Mouse (Mus musculus) CH12.LX (cell line): ENCODE measurements around the gene Gm5148. TPM values are rescaled to one million over a fixed set of nuclear protein-coding genes. Genes with fewer than 3 reads are reported as not detected.

ENCODE experiments used
- DNase-seq: peaks from one replicate; pipeline ENCODE4 v3.0.0-alpha.2; 2013; ENCODE audit errors: extremely low read depth
- H3K27ac ChIP-seq: 2 replicates; pipeline ENCODE4 v1.5.1; 2012; ENCODE audit warnings: low read depth, mild to moderate bottlenecking, control low read depth, moderate library complexity; ENCODE audit not compliant: insufficient read depth
- H3K27me3 ChIP-seq: replicated peaks from 2 replicates; pipeline ENCODE3; 2012; ENCODE audit warnings: inconsistent platforms
- H3K36me3 ChIP-seq, 2 experiments: replicated peaks in 1 of 2; 2 replicates each; pipeline versions ENCODE3 to v1.6.1; 2012; ENCODE audit warnings: inconsistent platforms in 1 of 2, low read length in 1 of 2, mild to moderate bottlenecking in 1 of 2, mixed read lengths in 1 of 2, moderate library complexity in 1 of 2; ENCODE audit not compliant: control insufficient read depth in 1 of 2, insufficient read depth in 1 of 2
- H3K4me1 ChIP-seq, 2 experiments: 2 replicates each; pipeline ENCODE4 v1.6.1; 2012; ENCODE audit warnings: inconsistent platforms in 1 of 2, moderate library complexity in 1 of 2; ENCODE audit not compliant: insufficient read depth in 2 of 2, control insufficient read depth in 1 of 2
- H3K4me2 ChIP-seq: 2 replicates; pipeline ENCODE4 v1.6.1; 2012; ENCODE audit warnings: low read depth, mild to moderate bottlenecking, control low read depth; ENCODE audit not compliant: poor library complexity, insufficient read depth, severe bottlenecking
- H3K4me3 ChIP-seq, 3 experiments: fragments of 150-350 bp in 1 of 3; sonication (generic) in 1 of 3; replicated peaks in 1 of 3; 2 replicates each; pipeline versions ENCODE3 to v1.5.1; 2011 to 2012; ENCODE audit warnings: low read depth in 2 of 3, low read length in 2 of 3, mild to moderate bottlenecking in 2 of 3, moderate library complexity in 2 of 3, control low read depth in 1 of 3, improper control_type of control experiment in 1 of 3, inconsistent platforms in 1 of 3, mixed read lengths in 1 of 3; ENCODE audit not compliant: poor library complexity in 1 of 3
- H3K79me2 ChIP-seq: replicated peaks from 2 replicates; pipeline ENCODE4 v1.6.1; 2012; ENCODE audit warnings: mild to moderate bottlenecking, moderate library complexity; ENCODE audit not compliant: control insufficient read depth, poor library complexity, insufficient read depth, severe bottlenecking; ENCODE audit errors: extremely low read depth
- H3K9ac ChIP-seq: 2 replicates; pipeline ENCODE4 v1.6.1; 2012; ENCODE audit warnings: low read depth, mild to moderate bottlenecking, control low read depth, moderate library complexity; ENCODE audit not compliant: insufficient read depth
- H3K9me3 ChIP-seq: replicated peaks from 2 replicates; pipeline ENCODE3; 2012; ENCODE audit warnings: low read length, inconsistent platforms, mixed read lengths
- BHLHE40 ChIP-seq: IDR thresholded peaks from 2 replicates; pipeline ENCODE4 v1.6.1; 2011; ENCODE audit warnings: mild to moderate bottlenecking, low read depth, low read length, improper control_type of control experiment
- CHD1 ChIP-seq: IDR thresholded peaks from 2 replicates; pipeline ENCODE4 v1.6.1; 2012; ENCODE audit warnings: low read depth, low read length, improper control_type of control experiment, inconsistent platforms
- CTCF ChIP-seq, 2 experiments: IDR thresholded peaks in 1 of 2; conservative IDR thresholded peaks in 1 of 2; 2 replicates each; pipeline ENCODE4 v1.5.1; 2011 to 2012; ENCODE audit warnings: low read depth in 2 of 2, low read length in 2 of 2, improper control_type of control experiment in 1 of 2, inconsistent platforms in 1 of 2, mild to moderate bottlenecking in 1 of 2, moderate library complexity in 1 of 2
- E2F4 ChIP-seq: IDR thresholded peaks from 2 replicates; pipeline ENCODE4 v1.6.1; 2011; ENCODE audit warnings: low read depth, low read length, improper control_type of control experiment; ENCODE audit not compliant: insufficient replicate concordance
- ELF1 ChIP-seq: IDR thresholded peaks from 2 replicates; pipeline ENCODE4 v1.6.1; 2014; ENCODE audit warnings: low read depth, mild to moderate bottlenecking, inconsistent platforms, low read length, improper control_type of control experiment
- EP300 ChIP-seq: IDR thresholded peaks from 2 replicates; pipeline ENCODE4 v1.6.1; 2011; ENCODE audit warnings: low read length, improper control_type of control experiment
- ETS1 ChIP-seq: conservative IDR thresholded peaks from 2 replicates; pipeline ENCODE4 v1.6.1; 2012; ENCODE audit warnings: low read depth, mild to moderate bottlenecking, inconsistent platforms, low read length, improper control_type of control experiment, moderate library complexity
- HCFC1 ChIP-seq: IDR thresholded peaks from 2 replicates; pipeline ENCODE4 v1.6.1; 2012; ENCODE audit warnings: low read depth, mild to moderate bottlenecking, inconsistent platforms, low read length, improper control_type of control experiment
- IRF4 ChIP-seq: IDR thresholded peaks from 2 replicates; pipeline ENCODE4 v1.6.1; 2014; ENCODE audit warnings: low read depth, mild to moderate bottlenecking, inconsistent platforms, low read length, improper control_type of control experiment
- JUN ChIP-seq: IDR thresholded peaks from 2 replicates; pipeline ENCODE4 v1.6.1; 2011; ENCODE audit warnings: low read depth, mild to moderate bottlenecking, low read length, improper control_type of control experiment, moderate library complexity; ENCODE audit not compliant: insufficient read depth
- KAT2A ChIP-seq: IDR thresholded peaks from 2 replicates; pipeline ENCODE4 v1.6.1; 2012; ENCODE audit warnings: low read length, improper control_type of control experiment, inconsistent platforms; ENCODE audit not compliant: insufficient replicate concordance
- MAX ChIP-seq: IDR thresholded peaks from 2 replicates; pipeline ENCODE4 v1.6.1; 2011; ENCODE audit warnings: low read length, improper control_type of control experiment
- MEF2A ChIP-seq: IDR thresholded peaks from 2 replicates; pipeline ENCODE4 v1.6.1; 2014; ENCODE audit warnings: low read depth, mild to moderate bottlenecking, inconsistent platforms, low read length, improper control_type of control experiment, borderline replicate concordance
- MXI1 ChIP-seq: IDR thresholded peaks from 2 replicates; pipeline ENCODE4 v1.6.1; 2011; ENCODE audit warnings: mild to moderate bottlenecking, low read depth, low read length, improper control_type of control experiment
- MYC ChIP-seq: IDR thresholded peaks from 2 replicates; pipeline ENCODE4 v1.6.1; 2011; ENCODE audit warnings: low read depth, mild to moderate bottlenecking, improper control_type of control experiment, low read length
- NELFE ChIP-seq: IDR thresholded peaks from 2 replicates; pipeline ENCODE4 v1.6.1; 2011; ENCODE audit warnings: low read depth, low read length, improper control_type of control experiment
- NRF1 ChIP-seq: IDR thresholded peaks from 2 replicates; pipeline ENCODE4 v1.6.1; 2014; ENCODE audit warnings: low read depth, mild to moderate bottlenecking, inconsistent platforms, low read length, improper control_type of control experiment, moderate library complexity
- PAX5 ChIP-seq: IDR thresholded peaks from 2 replicates; pipeline ENCODE4 v1.6.1; 2012; ENCODE audit warnings: low read length, inconsistent platforms, mixed read lengths
- POLR2A ChIP-seq: IDR thresholded peaks from 2 replicates; pipeline ENCODE4 v1.6.1; 2011; ENCODE audit warnings: low read depth, mild to moderate bottlenecking, improper control_type of control experiment, low read length
- POLR2AphosphoS2 ChIP-seq: IDR thresholded peaks from 2 replicates; pipeline ENCODE4 v1.6.1; 2011; ENCODE audit warnings: low read depth, low read length, improper control_type of control experiment
- RAD21 ChIP-seq: IDR thresholded peaks from 2 replicates; pipeline ENCODE4 v1.6.1; 2011; ENCODE audit warnings: low read depth, mild to moderate bottlenecking, low read length, improper control_type of control experiment, moderate library complexity
- RCOR1 ChIP-seq: conservative IDR thresholded peaks from 2 replicates; pipeline ENCODE4 v1.6.1; 2012; ENCODE audit warnings: low read depth, mild to moderate bottlenecking, inconsistent platforms, low read length, improper control_type of control experiment
- TBP ChIP-seq: conservative IDR thresholded peaks from 2 replicates; pipeline ENCODE4 v1.6.1; 2011; ENCODE audit warnings: low read depth, low read length, improper control_type of control experiment
- TCF12 ChIP-seq: IDR thresholded peaks from 2 replicates; pipeline ENCODE4 v1.6.1; 2014; ENCODE audit warnings: low read depth, mild to moderate bottlenecking, inconsistent platforms, low read length, improper control_type of control experiment
- ZC3H11A ChIP-seq: IDR thresholded peaks from 2 replicates; pipeline ENCODE4 v1.6.1; 2012; ENCODE audit warnings: low read depth, mild to moderate bottlenecking, inconsistent platforms, low read length, improper control_type of control experiment
- ZMIZ1 ChIP-seq: IDR thresholded peaks from 2 replicates; pipeline ENCODE4 v1.6.1; 2012; ENCODE audit warnings: low read depth, mild to moderate bottlenecking, inconsistent platforms, low read length, improper control_type of control experiment
- dilution Hi-C: fragments of 300-500 bp; cut with MboI; formaldehyde crosslinking; loops from 2 replicates; pipeline ENCODE4 v1.14.3; 2020; ENCODE audit warnings: low sequenced_read_pairs; ENCODE audit not compliant: extremely low pct_unique_long_range_greater_than_20kb, extremely low pct_ligation_motif_present
- in situ Hi-C: fragments of 300-500 bp; cut with MboI; formaldehyde crosslinking; loops from 3 replicates; pipeline ENCODE4 v1.14.3; 2019; ENCODE audit warnings: low sequenced_read_pairs, low pct_ligation_motif_present, low pct_unique_long_range_greater_than_20kb, mixed read lengths
- polyA plus RNA-seq: library from polyadenylated mRNA; unstranded; fragments of >175 nt; gene quantifications from 2 replicates; pipeline ENCODE4 v1.2.1, GENCODE M21; 2012; ENCODE audit warnings: low read depth; ENCODE audit not compliant: insufficient read length
- total RNA-seq, 2 experiments: library from RNA; depleted of rRNA; stranded (reverse); fragments of 300-350 nt in 1 of 2; fragments of >200 nt in 1 of 2; gene quantifications; 2 replicates each; pipeline ENCODE4 v1.2.3; 2012 to 2014

The Gm5148 gene
- total and polyA plus RNA-seq, 3 experiments, result 146 TPM; not detected in 2

- DNase-seq, result no peak
- Histone ChIP-seq H3K9me3 (no peaks in the 10 kb centered on the region), H3K36me3 (no peaks in the 10 kb centered on the region), H3K4me3 (no peak overlapping the region), H3K27me3 (no peaks in the 10 kb centered on the region), H3K4me1 (peaks cover 0 to 28% of the 10 kb centered on the region in 2 experiments; a peak in 1 of 4 replicates), H3K9ac (no peak overlapping the region), H3K4me2 (no peak overlapping the region), H3K79me2 (no peaks in the 10 kb centered on the region), H3K27ac (no peak overlapping the region)
- TF ChIP-seq MYC, result no peak
- TF ChIP-seq KAT2A, result no peak
- no peak for TF ChIP-seq HCFC1
- TF ChIP-seq ZC3H11A, result no peak
- TF ChIP-seq PAX5, result no peak
- no peak for TF ChIP-seq TBP
- dilution Hi-C loops, result no loop called here
- in situ Hi-C loops, result no loop called here
Observed at GRCm38 (mm10) chr3:37765275-37765674, 41.0 kb upstream of the Gm5148 start.

DNA sequence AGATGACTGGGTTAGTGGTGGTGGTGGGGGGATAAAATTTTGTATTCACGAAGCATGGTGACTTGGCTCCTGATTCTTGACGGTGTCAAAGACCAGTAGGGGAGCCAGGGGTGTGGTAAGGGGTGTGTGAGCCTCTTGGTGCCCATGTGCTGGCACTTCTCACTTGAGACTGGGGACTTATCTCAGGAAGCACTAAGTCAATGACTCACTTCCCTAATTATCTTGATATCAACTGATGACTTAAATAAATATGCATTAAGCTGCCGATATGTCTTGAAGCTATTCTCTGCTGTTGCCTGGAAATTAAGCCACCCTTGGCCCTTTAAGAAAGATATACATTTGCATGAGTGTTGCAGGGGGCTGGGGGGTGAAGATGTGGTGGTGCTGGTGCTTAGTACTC, 38.0 kb upstream of the Gm5148 start:
- peaks cover 0 to 16% of the 10 kb centered on the region in 2 experiments; a peak in 2 of 4 replicates for H3K4me1 ChIP-seq
- dilution Hi-C loops (no loop called here), in situ Hi-C loops (no loop called here)
- peaks cover 2% of the 10 kb centered on the region for H3K9me3 ChIP-seq
- DNase-seq, result no peak
- no peak for TF ChIP-seq IRF4
- no peak for TF ChIP-seq ETS1
- TF ChIP-seq MXI1, result no peak
- TF ChIP-seq RCOR1, result no peak
- TF ChIP-seq NRF1, result no peak
- TF ChIP-seq TBP, result no peak
- no peak for TF ChIP-seq POLR2A
- no peak for TF ChIP-seq CTCF (conservative IDR thresholded peaks at IDR 0.05 in 1 of 2, IDR thresholded peaks at IDR 0.05 in 1 of 2; ENCODE audit: low read depth in 2 of 2, low read length in 2 of 2)
- TF ChIP-seq MAX, result no peak
- TF ChIP-seq TCF12, result no peak
- H3K27ac ChIP-seq, result no peak overlapping the region
- no peaks in the 10 kb centered on the region for H3K27me3 ChIP-seq
- H3K4me2 ChIP-seq, result no peak overlapping the region
- no peaks in the 10 kb centered on the region for H3K36me3 ChIP-seq
- no peak overlapping the region for H3K9ac ChIP-seq
- no peak overlapping the region for H3K4me3 ChIP-seq
- H3K79me2 ChIP-seq, result no peaks in the 10 kb centered on the region

DNA sequence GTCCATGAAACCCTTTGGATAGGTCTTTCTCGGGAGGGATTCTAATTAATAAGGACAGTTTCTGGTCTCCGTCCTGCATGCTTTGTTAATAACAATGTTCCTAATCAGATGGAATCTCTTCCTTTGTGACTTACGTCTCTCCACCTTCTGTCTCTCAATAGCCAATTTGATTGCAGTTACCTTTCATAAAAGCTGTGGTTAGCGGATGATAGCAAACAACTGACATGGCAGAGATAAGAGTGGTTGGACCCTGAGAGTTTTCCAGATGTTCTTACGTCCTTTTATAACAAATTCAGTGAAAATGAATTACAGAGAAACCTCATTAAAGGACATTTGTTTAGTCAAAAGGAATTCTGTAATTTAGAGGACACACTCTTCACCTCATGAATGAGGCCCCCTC, 37.5 kb upstream of the Gm5148 start:
- no peak overlapping the region for H3K4me3 ChIP-seq
- DNase-seq, result no peak
- TF ChIP-seq RAD21 (no peak), MAX (no peak), ZC3H11A (no peak), TBP (no peak), CTCF (conservative IDR thresholded peaks at IDR 0.05 in 1 of 2, IDR thresholded peaks at IDR 0.05 in 1 of 2; ENCODE audit: low read depth in 2 of 2, low read length in 2 of 2) (no peak), E2F4 (no peak), ELF1 (no peak), MEF2A (no peak), CHD1 (no peak), PAX5 (no peak), ZMIZ1 (no peak), RCOR1 (no peak), EP300 (no peak), POLR2AphosphoS2 (no peak), BHLHE40 (no peak), JUN (no peak), ETS1 (no peak), MXI1 (no peak), NELFE (no peak)
- TF ChIP-seq, all 38 proteins: peak for 0
- H3K36me3 ChIP-seq, result no peaks in the 10 kb centered on the region
- no peak overlapping the region for H3K9ac ChIP-seq
- dilution Hi-C loops (no loop called here), in situ Hi-C loops (no loop called here)
- H3K27ac ChIP-seq, result no peak overlapping the region
- H3K79me2 ChIP-seq, result no peaks in the 10 kb centered on the region
- H3K4me2 ChIP-seq, result no peak overlapping the region
- H3K9me3 ChIP-seq, result peaks cover 2% of the 10 kb centered on the region
- H3K4me1 ChIP-seq, result peaks cover 0 to 14% of the 10 kb centered on the region in 2 experiments; a peak in 2 of 4 replicates
- no peaks in the 10 kb centered on the region for H3K27me3 ChIP-seq
